Comparison of ENCODE assay signal across 22 mouse cellular contexts in the genomic region with DNA sequence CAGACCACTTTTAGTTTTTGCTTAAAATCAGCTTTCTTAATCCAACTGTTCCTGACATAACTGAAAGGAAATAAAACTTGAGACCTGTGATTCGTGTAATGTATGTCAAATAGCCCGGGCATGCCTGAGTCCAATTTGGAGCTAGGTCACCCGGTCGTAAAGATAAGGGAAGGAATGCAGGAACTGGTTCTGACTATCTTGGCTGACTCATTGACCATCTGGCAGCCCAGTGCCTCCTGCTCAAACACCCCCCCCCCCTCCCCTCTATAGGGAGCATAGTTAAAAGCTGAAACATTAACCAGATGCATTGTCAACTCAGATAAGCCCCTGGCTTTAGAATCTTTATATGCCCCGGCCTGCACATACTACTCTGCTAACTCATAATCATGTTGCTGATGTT. TPM values are rescaled to one million over a fixed set of nuclear protein-coding genes. Genes with fewer than 3 reads are reported as not detected.
DNase-seq lines count a peak whose midpoint lies in the region; ATAC-seq and TF ChIP-seq lines count a peak whose summit lies in the region.
"Not testable (repeated sequence)": the region's sequence is repeated elsewhere in the genome, so short reads cannot be mapped to it uniquely, and the experiment has no call there.
"Had no signal": no experiment of that assay in that cellular context is flagged by ENCODE, and none has a peak within 500 bp of the region (broad histone marks: within the 10 kb centered on the region; RNA-seq: fewer than 3 reads in every experiment).

No protein-coding gene starts in this region.

- H3K4me1 ChIP-seq in heart, embryonic 10.5 days; heart, embryonic 15.5 days (replicated peaks); intestine, embryonic 14.5 days (replicated peaks; ENCODE audit: control insufficient read depth, insufficient read depth, low read length); liver, embryonic 15.5 days (replicated peaks); stomach, postnatal 0 days (replicated peaks; ENCODE audit: control insufficient read depth, insufficient read depth): not testable (repeated sequence)

- peak; percentile 73 for ATAC-seq in heart, embryonic 15.5 days (replicated peaks; ENCODE audit: insufficient number of reproducible peaks, insufficient read depth, low FRiP score, low read depth)
- peak; percentile 75 for ATAC-seq in intestine, embryonic 14.5 days (replicated peaks; ENCODE audit: low FRiP score, low TSS enrichment, low read depth)
- peak; percentile 42; the same call in 1 of the 2 replicates for ATAC-seq in liver, embryonic 15.5 days (ENCODE audit: insufficient read depth)
- ATAC-seq in stomach, postnatal 0 days (ENCODE audit: low FRiP score, low TSS enrichment) = peak; percentile 87

- not testable (repeated sequence) for H3K27me3 ChIP-seq in heart, embryonic 10.5 days (ENCODE audit: insufficient read depth, poor library complexity, severe bottlenecking); heart, embryonic 15.5 days; intestine, embryonic 14.5 days (replicated peaks; ENCODE audit: control insufficient read depth, insufficient read depth, low read length); liver, embryonic 15.5 days; stomach, postnatal 0 days (ENCODE audit: control insufficient read depth, insufficient read depth, low read length)

- H3K36me3 ChIP-seq in heart, embryonic 10.5 days; heart, embryonic 15.5 days; intestine, embryonic 14.5 days (ENCODE audit: control insufficient read depth, insufficient read depth, low read length); liver, embryonic 15.5 days (replicated peaks); stomach, postnatal 0 days (ENCODE audit: control insufficient read depth, insufficient read depth, low read length): not testable (repeated sequence)

- not testable (repeated sequence) for TF ChIP-seq EP300 in stomach, postnatal 0 days (optimal IDR thresholded peaks at IDR 0.05)

- H3K4me2 ChIP-seq in heart, embryonic 15.5 days; intestine, embryonic 14.5 days (ENCODE audit: low read length); liver, embryonic 15.5 days; stomach, postnatal 0 days (replicated peaks; ENCODE audit: low read depth): not testable (repeated sequence)

- 16% methylated on average over 5 of the region's 5 CpGs for WGBS in heart, embryonic 10.5 days
- 18% methylated on average over 5 of the region's 5 CpGs for WGBS in heart, embryonic 15.5 days
- WGBS in intestine, embryonic 14.5 days = 19% methylated on average over 5 of the region's 5 CpGs
- 9% methylated on average over 5 of the region's 5 CpGs for WGBS in liver, embryonic 15.5 days (ENCODE audit: insufficient replicate concordance)
- 17% methylated on average over 5 of the region's 5 CpGs for WGBS in stomach, postnatal 0 days

- H3K27ac ChIP-seq in heart, embryonic 10.5 days; intestine, embryonic 14.5 days (ENCODE audit: low read depth); liver, embryonic 15.5 days (replicated peaks); stomach, postnatal 0 days (replicated peaks): not testable (repeated sequence)
- H3K27ac ChIP-seq in heart, embryonic 15.5 days = peak overlapping the region; percentile 57; the same call in 1 of the 2 replicates

- H3K9ac ChIP-seq in heart, embryonic 15.5 days; intestine, embryonic 14.5 days (ENCODE audit: low read length); liver, embryonic 15.5 days; stomach, postnatal 0 days (ENCODE audit: low read length): not testable (repeated sequence)

- not testable (repeated sequence) for H3K9me3 ChIP-seq in heart, embryonic 10.5 days; heart, embryonic 15.5 days (replicated peaks); intestine, embryonic 14.5 days (ENCODE audit: control insufficient read depth, low read length); liver, embryonic 15.5 days (replicated peaks); stomach, postnatal 0 days (ENCODE audit: control insufficient read depth, low read length)

- not testable (repeated sequence) for H3K4me3 ChIP-seq in heart, embryonic 10.5 days; heart, embryonic 15.5 days; intestine, embryonic 14.5 days (ENCODE audit: low read depth, low read length); liver, embryonic 15.5 days (replicated peaks); stomach, postnatal 0 days (ENCODE audit: low read depth, low read length)

- DNase-seq in NIH3T3 (ENCODE audit: low read depth) = peak; percentile 13
- DNase-seq in heart, embryonic 10.5 days (ENCODE audit: low spot score) = peak; percentile 81
- not testable (repeated sequence) for DNase-seq in intestine, embryonic 14.5 days (ENCODE audit: low spot score)
- DNase-seq in liver = peak; percentile 17
- DNase-seq in stomach, postnatal 0 days (ENCODE audit: low spot score) = peak; percentile 57
- DNase-seq in yolk sac, embryonic 10.5 days (ENCODE audit: low spot score) = peak; percentile 55

- not testable (repeated sequence) for TF ChIP-seq CTCF in stomach, postnatal 0 days (IDR thresholded peaks at IDR 0.05; ENCODE audit: low read depth)

RNA-seq across cellular contexts. Expression of a gene that starts 49.7 kb away (rescaled TPM):
- polyA plus RNA-seq in heart, embryonic 10.5 days (2016; fragmentation: Nextera tagmentation; extraction: Ambion mirVana) = not detected in 2 replicates
- polyA plus RNA-seq in heart, embryonic 15.5 days (2015; fragmentation: Nextera tagmentation; extraction: Ambion mirVana) = not detected in 2 replicates
- polyA plus RNA-seq in intestine, embryonic 14.5 days (2014; fragmentation: Nextera tagmentation; extraction: Ambion mirVana) = not detected in 2 replicates
- not detected in 2 replicates for polyA plus RNA-seq in liver, embryonic 15.5 days (2015; fragmentation: Nextera tagmentation; extraction: Ambion mirVana)
- polyA plus RNA-seq in stomach, postnatal 0 days (2015; fragmentation: Nextera tagmentation; extraction: Ambion mirVana) = not detected in 2 replicates
- polyA plus RNA-seq: embryonic facial prominence, embryonic 13.5 days; forebrain, embryonic 10.5 days; forebrain, embryonic 15.5 days; frontal cortex, adult 2 months; G1E; heart, adult 2 months; hindbrain, embryonic 14.5 days; kidney, postnatal 0 days; limb, embryonic 14.5 days; lung, postnatal 0 days; midbrain, embryonic 12.5 days; midbrain, postnatal 0 days; neural tube, embryonic 13.5 days; spleen, adult 2 months had no signal
